Comparison of ENCODE assay signal across 8 mouse cellular contexts in the genomic region with DNA sequence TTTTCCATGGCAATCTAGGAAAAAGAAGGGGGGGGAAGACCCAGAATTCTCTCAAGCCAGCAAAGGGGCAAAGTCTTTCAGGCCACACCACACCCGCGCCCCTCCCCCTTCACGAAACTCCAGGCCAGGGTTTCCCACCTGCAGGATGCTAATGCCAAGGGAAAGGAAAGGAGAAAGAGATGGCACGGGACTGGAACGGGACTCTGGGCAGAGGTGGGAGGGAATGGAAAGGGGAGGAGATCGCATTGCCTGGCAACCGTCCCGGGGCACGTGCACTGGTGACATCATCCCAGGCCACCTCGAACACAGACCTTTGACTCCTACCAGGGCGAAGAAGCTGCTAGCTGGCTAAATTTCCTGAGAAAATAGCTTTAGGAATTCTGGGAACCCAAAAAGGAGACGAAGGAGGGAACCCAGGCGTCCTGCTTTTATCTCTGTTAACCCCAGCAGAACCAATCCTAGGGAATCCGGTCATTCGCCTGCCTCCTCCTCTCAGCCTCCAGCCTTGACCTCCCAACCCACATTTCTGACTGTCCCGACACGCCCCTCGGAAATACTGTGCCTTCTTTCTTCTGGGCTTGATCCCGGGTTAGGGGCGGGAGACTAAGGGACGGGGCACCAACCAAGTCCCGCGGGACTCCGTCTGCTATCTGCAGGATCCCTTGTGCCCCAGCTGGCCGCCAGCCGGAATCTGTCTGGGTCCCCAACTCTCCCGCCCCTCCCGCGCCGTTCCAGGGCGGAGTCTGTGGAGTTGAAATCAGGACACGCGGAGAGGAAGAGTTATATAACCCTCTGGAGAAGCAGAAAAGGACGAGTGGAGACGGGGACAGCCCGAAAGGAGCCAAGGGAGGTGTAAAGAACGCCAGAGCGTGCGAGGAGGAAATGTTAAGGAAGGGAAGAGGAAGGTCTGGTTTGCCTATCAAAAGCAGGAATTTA. TPM values are rescaled to one million over a fixed set of nuclear protein-coding genes. Genes with fewer than 3 reads are reported as not detected.
DNase-seq lines count a peak whose midpoint lies in the region; ATAC-seq lines count a peak whose summit lies in the region.

No protein-coding gene starts in this region.

- H3K4me3 ChIP-seq in intestine, embryonic 15.5 days (replicated peaks) = peak overlapping the region; percentile 53

- peak overlapping the region; percentile 59 for H3K9ac ChIP-seq in intestine, embryonic 15.5 days

- intact Hi-C loops in gastrocnemius, postnatal 36 days (cut with DNase I) = loop anchor here (10.0 kb wide), 2 partner anchors 323 to 577 kb away; a partner anchor contains a TSS
- intact Hi-C loops in left cerebral cortex, postnatal 25 days (cut with DNase I) = loop anchor here (1.0 to 5.0 kb wide), 2 partner anchors 7 to 320 kb away; a partner anchor contains a TSS

- WGBS in intestine, embryonic 15.5 days = under 1% methylated on average over 39 of the region's 39 CpGs

- H3K27me3 ChIP-seq in intestine, embryonic 15.5 days (replicated peaks) = peaks cover 14% of the 10 kb centered on the region; the same call in 1 of the 2 replicates

- ATAC-seq in intestine, embryonic 15.5 days = peak; percentile 66
- peak; percentile 47 for ATAC-seq in megakaryocyte-erythroid progenitor cell, adult 5-6 weeks (replicated peaks; ENCODE audit: low FRiP score, low TSS enrichment, poor library complexity, severe bottlenecking)

- peak; percentile 97 for DNase-seq in adrenal gland, adult 2 months
- DNase-seq in embryo, embryonic 11.5 days (ENCODE audit: low read depth, low spot score) = peak; percentile 88
- DNase-seq in gastrocnemius, postnatal 36 days = peak; percentile 91
- DNase-seq in left cerebral cortex, postnatal 25 days (ENCODE audit: low spot score in 2 of 2) = peak; percentile 87 to 96
- peak; percentile 96 for DNase-seq in right cerebral cortex, postnatal 14 days
- peak; percentile 98 for DNase-seq in yolk sac, embryonic 10.5 days (ENCODE audit: low spot score)

- H3K4me2 ChIP-seq in intestine, embryonic 15.5 days (replicated peaks) = peak overlapping the region; percentile 97

- no peaks in the 10 kb centered on the region for H3K9me3 ChIP-seq in intestine, embryonic 15.5 days

- H3K36me3 ChIP-seq in intestine, embryonic 15.5 days = no peaks in the 10 kb centered on the region

- H3K27ac ChIP-seq in intestine, embryonic 15.5 days = peak overlapping the region; percentile 98

- peaks cover 59% of the 10 kb centered on the region for H3K4me1 ChIP-seq in intestine, embryonic 15.5 days (replicated peaks)

RNA-seq across cellular contexts. Expression of a gene that starts 4.2 kb away (rescaled TPM):
- 10 to 100 TPM; 31.4 to 41.5 TPM for total RNA-seq in adrenal gland, adult 2 months (2021)
- polyA plus RNA-seq in adrenal gland, adult 2 months (2012; rRNA removed) = 17.4 and 18.7 TPM in 2 replicates
- total RNA-seq in gastrocnemius, postnatal 36 days (2021) = 10 to 100 TPM; 23.0 to 27.2 TPM
- 23.7 and 24.3 TPM in 2 replicates for polyA plus RNA-seq in intestine, embryonic 15.5 days (2015; fragmentation: Nextera tagmentation; extraction: Ambion mirVana)
- total RNA-seq in left cerebral cortex, postnatal 25 days (2021) = 10 to 100 TPM; 23.3 to 25.3 TPM
- total RNA-seq in megakaryocyte-erythroid progenitor cell, adult 5-6 weeks (2014; fragmentation: Nextera tagmentation) = 19.3 and 22.1 TPM in 2 replicates
- 1.6 and 2.7 TPM in 2 replicates for total RNA-seq in megakaryocyte-erythroid progenitor cell, adult 5-6 weeks (2017)

RNA-seq across cellular contexts. Expression of a gene that starts 19.7 kb away (rescaled TPM):
- 10 to 100 TPM; 10.8 to 16.0 TPM for total RNA-seq in adrenal gland, adult 2 months (2021)
- 86.3 and 94.7 TPM in 2 replicates for polyA plus RNA-seq in adrenal gland, adult 2 months (2012; rRNA removed)
- 1 to 10 TPM; 6.3 to 7.9 TPM for total RNA-seq in gastrocnemius, postnatal 36 days (2021)
- polyA plus RNA-seq in intestine, embryonic 15.5 days (2015; fragmentation: Nextera tagmentation; extraction: Ambion mirVana) = 30.7 and 32.1 TPM in 2 replicates
- 1 to 10 TPM; 3.6 to 3.8 TPM for total RNA-seq in left cerebral cortex, postnatal 25 days (2021)
- 0.37 TPM in 1 of 2 replicates, not detected in the other for total RNA-seq in megakaryocyte-erythroid progenitor cell, adult 5-6 weeks (2014; fragmentation: Nextera tagmentation)
- not detected in 2 replicates for total RNA-seq in megakaryocyte-erythroid progenitor cell, adult 5-6 weeks (2017)

RNA-seq across cellular contexts. Expression of a gene that starts 22.3 kb away (rescaled TPM):
- total RNA-seq in adrenal gland, adult 2 months (2021) = 10 to 100 TPM; 44.2 to 59.7 TPM
- 10.7 and 11.8 TPM in 2 replicates for polyA plus RNA-seq in adrenal gland, adult 2 months (2012; rRNA removed)
- 10 to 100 TPM; 24.6 to 26.2 TPM for total RNA-seq in gastrocnemius, postnatal 36 days (2021)
- 22.7 and 24.8 TPM in 2 replicates for polyA plus RNA-seq in intestine, embryonic 15.5 days (2015; fragmentation: Nextera tagmentation; extraction: Ambion mirVana)
- total RNA-seq in left cerebral cortex, postnatal 25 days (2021) = 10 to 100 TPM; 35.9 to 41.3 TPM
- 16.2 and 20.9 TPM in 2 replicates for total RNA-seq in megakaryocyte-erythroid progenitor cell, adult 5-6 weeks (2014; fragmentation: Nextera tagmentation)
- total RNA-seq in megakaryocyte-erythroid progenitor cell, adult 5-6 weeks (2017) = 36.7 and 41.7 TPM in 2 replicates

RNA-seq across cellular contexts. Expression of a gene that starts 22.4 kb away (rescaled TPM):
- total RNA-seq in adrenal gland, adult 2 months (2021) = 100 to 1,000 TPM; 124 to 157 TPM
- polyA plus RNA-seq in adrenal gland, adult 2 months (2012; rRNA removed) = 175 and 193 TPM in 2 replicates
- total RNA-seq in gastrocnemius, postnatal 36 days (2021) = 10 to 100 TPM; 58.8 to 67.0 TPM
- polyA plus RNA-seq in intestine, embryonic 15.5 days (2015; fragmentation: Nextera tagmentation; extraction: Ambion mirVana) = 154 and 182 TPM in 2 replicates
- total RNA-seq in left cerebral cortex, postnatal 25 days (2021) = 100 to 1,000 TPM; 105 to 109 TPM
- 161 and 169 TPM in 2 replicates for total RNA-seq in megakaryocyte-erythroid progenitor cell, adult 5-6 weeks (2014; fragmentation: Nextera tagmentation)
- total RNA-seq in megakaryocyte-erythroid progenitor cell, adult 5-6 weeks (2017) = 156 and 170 TPM in 2 replicates

RNA-seq across cellular contexts. Expression of a gene that starts 48.5 kb away (rescaled TPM):
- 10 to 100 TPM; 71.0 to 92.8 TPM for total RNA-seq in adrenal gland, adult 2 months (2021)
- 83.4 and 107 TPM in 2 replicates for polyA plus RNA-seq in adrenal gland, adult 2 months (2012; rRNA removed)
- 10 to 100 TPM in 1 of 2 experiments, 1 to 10 TPM in 1; 7.6 to 11.2 TPM for total RNA-seq in gastrocnemius, postnatal 36 days (2021)
- 39.9 and 44.1 TPM in 2 replicates for polyA plus RNA-seq in intestine, embryonic 15.5 days (2015; fragmentation: Nextera tagmentation; extraction: Ambion mirVana)
- total RNA-seq in left cerebral cortex, postnatal 25 days (2021) = 100 to 1,000 TPM; 449 to 474 TPM
- 45.7 and 57.3 TPM in 2 replicates for total RNA-seq in megakaryocyte-erythroid progenitor cell, adult 5-6 weeks (2014; fragmentation: Nextera tagmentation)
- 21.0 and 49.2 TPM in 2 replicates for total RNA-seq in megakaryocyte-erythroid progenitor cell, adult 5-6 weeks (2017)

Comparison
In these comparisons a context has a peak if more than half of its experiments do, and no peak if none do; other contexts are left out.
1. Peak in every context shown above with its lines: DNase-seq, ATAC-seq, H3K4me3 ChIP-seq and H3K27ac ChIP-seq.